Mouse (Mus musculus) heart, adult 2 months (tissue): ENCODE measurements around the gene Cdh5.

ENCODE experiments used
- CTCF ChIP-seq: fragments of 200-600 bp; IDR thresholded peaks from 2 replicates; pipeline ENCODE4 v1.8.1; 2022; ENCODE audit warnings: antibody characterized with exemption, mild to moderate bottlenecking, moderate library complexity
- EP300 ChIP-seq: fragments of 200-500 bp; IDR thresholded peaks from 2 replicates; pipeline ENCODE4 v1.6.1; 2011; ENCODE audit warnings: low read depth, low read length, control low read depth; ENCODE audit not compliant: insufficient read depth
- POLR2A ChIP-seq: fragments of 200-500 bp; IDR thresholded peaks from 2 replicates; pipeline ENCODE4 v1.6.1; 2011; ENCODE audit warnings: mild to moderate bottlenecking, low read depth, low read length, control low read depth; ENCODE audit not compliant: insufficient read depth

DNA sequence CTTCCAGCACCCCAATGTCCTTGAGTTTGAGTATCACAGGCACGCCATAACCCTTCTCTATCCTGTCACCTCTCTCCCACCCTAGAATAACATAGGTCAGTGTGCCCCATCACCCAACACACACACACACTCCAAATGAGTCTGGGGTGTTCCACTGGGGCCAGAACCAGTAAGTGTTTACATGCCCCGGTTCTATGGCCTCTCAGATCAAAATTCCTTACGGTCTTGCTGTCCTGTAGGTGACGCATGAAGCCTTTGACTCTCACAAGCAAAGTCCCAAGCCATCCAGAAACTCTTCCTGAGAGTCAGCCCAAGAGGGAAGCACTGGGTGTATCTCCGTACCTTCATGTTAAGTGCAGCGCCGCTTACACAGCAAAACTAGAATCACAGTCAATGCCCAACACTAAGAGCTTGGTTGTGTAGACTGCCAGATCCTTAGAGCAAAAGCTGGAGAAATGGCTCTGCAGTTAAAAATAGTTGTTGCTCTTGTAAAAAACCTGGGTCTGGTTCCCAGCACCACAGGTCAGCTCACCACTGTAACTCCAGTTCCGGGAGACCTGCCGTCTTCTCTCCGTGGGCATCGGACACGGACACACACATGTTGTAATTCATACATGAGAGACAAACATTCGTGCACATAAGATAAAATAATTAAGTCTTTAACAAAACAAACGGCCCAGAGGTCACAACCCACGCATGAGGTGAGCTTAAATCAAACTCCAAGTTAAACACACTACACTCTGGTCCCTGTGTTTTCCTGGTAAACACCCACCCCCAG is 45.5 kb downstream of the Cdh5 start:
- TF ChIP-seq CTCF (no peak), POLR2A (no peak), EP300 (no peak)
